Mouse (Mus musculus) lung, postnatal 0 days (tissue): Measurements from ENCODE around the gene Rai1. TPM values are rescaled to one million over a fixed set of nuclear protein-coding genes. Genes with fewer than 3 reads are reported as not detected.

ENCODE experiments used
- ATAC-seq: fragments of 200-750 bp; cut with Nextera tagmentation; 2 replicates; pipeline ENCODE4 v1.8.0; 2017; ENCODE audit warnings: moderate library complexity
- DNase-seq: peaks from one replicate; pipeline ENCODE4 v3.0.0-alpha.2; 2016; ENCODE audit warnings: low spot score
- H3K27ac ChIP-seq: fragments of 300-500 bp; sonication (generic); 2 replicates; pipeline ENCODE4 v1.5.1; 2014; ENCODE audit warnings: antibody characterized with exemption, mild to moderate bottlenecking, low read length, mixed read lengths
- H3K27me3 ChIP-seq: fragments of 300-500 bp; sonication (generic); replicated peaks from 2 replicates; pipeline ENCODE4 v1.6.1; 2014; ENCODE audit warnings: low read length, mixed read lengths; ENCODE audit not compliant: insufficient read depth
- H3K36me3 ChIP-seq: fragments of 300-500 bp; sonication (generic); 2 replicates; pipeline ENCODE4 v1.6.1; 2014; ENCODE audit warnings: low read length, mixed read lengths; ENCODE audit not compliant: insufficient read depth
- H3K4me1 ChIP-seq: fragments of 300-500 bp; sonication (generic); 2 replicates; pipeline ENCODE4 v1.6.1; 2014; ENCODE audit warnings: antibody characterized with exemption, low read depth, low read length, mixed read lengths; ENCODE audit not compliant: insufficient read depth
- H3K4me2 ChIP-seq: fragments of 300-500 bp; sonication (generic); replicated peaks from 2 replicates; pipeline ENCODE4 v1.6.1; 2014; ENCODE audit warnings: low read depth, mild to moderate bottlenecking, low read length, moderate library complexity, mixed read lengths
- H3K4me3 ChIP-seq: fragments of 300-500 bp; sonication (generic); 2 replicates; pipeline ENCODE4 v1.5.1; 2014; ENCODE audit warnings: low read depth, low read length
- H3K9ac ChIP-seq: fragments of 300-500 bp; sonication (generic); replicated peaks from 2 replicates; pipeline ENCODE4 v1.6.1; 2014; ENCODE audit warnings: low read depth, mild to moderate bottlenecking
- H3K9me3 ChIP-seq: fragments of 300-500 bp; sonication (generic); 2 replicates; pipeline ENCODE4 v1.6.1; 2016; ENCODE audit warnings: low read length, mixed read lengths
- CTCF ChIP-seq: IDR thresholded peaks from 2 replicates; pipeline ENCODE4 v1.5.1; 2016; ENCODE audit warnings: antibody characterized with exemption, mild to moderate bottlenecking
- EP300 ChIP-seq: IDR thresholded peaks from 2 replicates; pipeline ENCODE4 v1.6.1; 2016; ENCODE audit warnings: antibody characterized with exemption, mild to moderate bottlenecking, control low read depth
- WGBS: fragments of 180-500 bp; shearing (Covaris S2); extraction: QIAGEN DNeasy Blood & Tissue Kit; methylation state at CpG from one replicate; pipeline ENCODE4 v1.1.7; 2014; 5-methylcytosine and 5-hydroxymethylcytosine counted together
- polyA plus RNA-seq: library from polyadenylated mRNA; unstranded; fragments of >200 nt; fragmentation: Nextera tagmentation; extraction: Ambion mirVana; gene quantifications from 2 replicates; pipeline ENCODE4 v1.2.1, GENCODE M21; 2015

Rai1 gene
- polyA plus RNA-seq, 1 experiment from 2014 or later, result 16.2 TPM

DNA sequence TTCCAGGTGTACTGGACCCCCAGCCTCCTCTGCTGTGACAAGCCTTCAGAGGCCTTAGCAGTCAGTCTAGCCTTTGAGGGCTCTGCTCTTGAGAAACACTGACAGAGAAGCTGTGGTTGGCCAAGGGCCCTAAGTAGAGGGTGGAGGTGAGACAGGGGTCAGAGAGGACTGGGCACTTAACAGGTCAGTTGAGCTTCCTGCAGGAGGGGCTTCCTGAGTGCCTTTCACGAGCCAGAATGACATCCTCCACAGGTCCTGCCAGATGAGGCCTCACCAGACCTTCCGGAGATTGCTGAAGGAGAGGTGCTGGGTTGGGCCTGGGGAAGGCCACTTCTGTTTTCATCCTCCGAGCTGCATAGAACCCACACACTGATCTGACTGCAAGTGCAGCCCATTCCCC, 123.7 kb downstream of the Rai1 start:
- Histone ChIP-seq H3K4me3 (no peak overlapping the region), H3K9ac (no peak overlapping the region), H3K27me3 (no peaks in the 10 kb centered on the region), H3K4me2 (no peak overlapping the region), H3K4me1 (peaks cover 5% of the 10 kb centered on the region; the same call in 1 of the 2 replicates), H3K9me3 (no peaks in the 10 kb centered on the region), H3K27ac (peak overlapping the region; percentile 26; the same call in 1 of the 2 replicates), H3K36me3 (no peaks in the 10 kb centered on the region)
- 39% methylated on average over 3 of the region's 3 CpGs for WGBS
- TF ChIP-seq EP300, result no peak
- TF ChIP-seq CTCF, result no peak
- DNase-seq (peak; percentile 48), ATAC-seq (peak; percentile 11; the same call in 1 of the 2 replicates)

- no peak overlapping the region for H3K4me2 ChIP-seq
- H3K27ac ChIP-seq, result no peak overlapping the region
- no peaks in the 10 kb centered on the region for H3K36me3 ChIP-seq
Observed at GRCm38 (mm10) chr11:60229821-60230220, 125.0 kb downstream of the Rai1 start.

DNA sequence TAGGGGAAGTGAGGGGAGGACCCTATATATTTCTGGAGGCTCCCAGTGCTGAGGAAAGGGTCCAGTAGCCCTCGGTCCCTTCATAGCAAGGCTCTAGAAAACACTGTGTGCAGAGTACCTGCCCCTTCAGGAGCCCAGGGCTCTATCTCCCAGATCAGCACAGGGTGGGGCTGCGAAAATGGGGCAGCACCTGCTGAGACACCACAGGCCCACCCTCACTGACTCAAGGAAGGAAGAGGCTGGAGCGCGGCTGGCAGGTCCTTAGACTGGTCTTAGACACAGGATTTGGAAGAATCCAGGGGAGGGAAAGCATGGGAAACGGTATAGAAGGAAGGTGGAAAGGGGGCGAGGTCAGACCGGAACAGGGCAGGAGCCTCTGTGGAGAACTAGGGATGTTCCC, 125.7 kb downstream of the Rai1 start:
- H3K9ac ChIP-seq, result no peak overlapping the region
- no peak overlapping the region for H3K4me2 ChIP-seq
- TF ChIP-seq CTCF, result no peak
- no peak for TF ChIP-seq EP300
- peaks cover 5% of the 10 kb centered on the region; the same call in 1 of the 2 replicates for H3K4me1 ChIP-seq
- no peaks in the 10 kb centered on the region for H3K9me3 ChIP-seq
- no peak overlapping the region for H3K4me3 ChIP-seq
- no peak overlapping the region for H3K27ac ChIP-seq
- no peaks in the 10 kb centered on the region for H3K27me3 ChIP-seq
- 90% methylated on average over 7 of the region's 7 CpGs for WGBS
- no peak for DNase-seq
- no peak for ATAC-seq
- H3K36me3 ChIP-seq, result no peaks in the 10 kb centered on the region

More at GRCm38 (mm10) chr11:60229821-60230220, 125.0 kb downstream of the Rai1 start:
- TF ChIP-seq EP300 (no peak), CTCF (no peak)
- ATAC-seq (peak; percentile 95), DNase-seq (peak; percentile 94)
- no peak overlapping the region for H3K4me3 ChIP-seq
- peaks cover 5% of the 10 kb centered on the region; the same call in 1 of the 2 replicates for H3K4me1 ChIP-seq
- 54% methylated on average over 13 of the region's 13 CpGs for WGBS
- no peaks in the 10 kb centered on the region for H3K27me3 ChIP-seq
- H3K9ac ChIP-seq, result no peak overlapping the region
- no peaks in the 10 kb centered on the region for H3K9me3 ChIP-seq

GRCm38 (mm10) chr11:60231326-60231725, 126.5 kb downstream of the Rai1 start:
- WGBS, result 55% methylated on average over 3 of the region's 3 CpGs
- Histone ChIP-seq H3K27ac (no peak overlapping the region), H3K27me3 (no peaks in the 10 kb centered on the region), H3K4me2 (no peak overlapping the region), H3K36me3 (no peaks in the 10 kb centered on the region), H3K9me3 (no peaks in the 10 kb centered on the region), H3K9ac (no peak overlapping the region; the same call in 1 of the 2 replicates), H3K4me1 (peaks cover 5% of the 10 kb centered on the region; the same call in 1 of the 2 replicates), H3K4me3 (no peak overlapping the region)
- DNase-seq, result no peak
- no peak for ATAC-seq
- TF ChIP-seq EP300 (no peak), CTCF (no peak)

DNA sequence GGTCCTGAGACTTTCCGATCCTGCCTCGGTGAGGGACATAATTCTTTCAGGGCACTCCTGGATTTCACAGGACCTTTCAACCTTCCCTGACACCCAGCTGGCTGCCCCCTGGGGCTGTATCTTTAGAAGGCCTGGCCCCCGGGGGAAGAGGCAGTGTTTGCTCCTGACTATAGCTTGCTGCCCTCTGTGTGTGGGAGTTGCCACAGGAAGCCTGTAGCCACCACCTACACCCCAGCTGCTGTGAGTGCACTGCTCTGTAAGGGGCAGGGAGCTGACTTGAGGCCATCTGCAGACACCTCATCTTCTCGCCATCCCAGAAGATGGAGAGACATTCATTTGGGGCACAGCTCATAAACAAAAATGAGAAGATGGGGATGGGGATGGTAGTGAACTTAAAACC, 127.1 kb downstream of the Rai1 start:
- no peak overlapping the region for H3K27ac ChIP-seq
- ATAC-seq (no peak), DNase-seq (no peak)
- no peak overlapping the region for H3K4me3 ChIP-seq
- H3K36me3 ChIP-seq, result no peaks in the 10 kb centered on the region
- H3K9me3 ChIP-seq, result no peaks in the 10 kb centered on the region
- WGBS, result 43% methylated on average over 4 of the region's 4 CpGs
- H3K4me1 ChIP-seq, result peaks cover 5% of the 10 kb centered on the region; the same call in 1 of the 2 replicates
- no peak overlapping the region; the same call in 1 of the 2 replicates for H3K9ac ChIP-seq
- TF ChIP-seq CTCF (no peak), EP300 (no peak)
- H3K4me2 ChIP-seq, result no peak overlapping the region
- H3K27me3 ChIP-seq, result no peaks in the 10 kb centered on the region

- TF ChIP-seq CTCF (no peak), EP300 (no peak)
- 53% methylated on average over 14 of the region's 14 CpGs for WGBS
- no peaks in the 10 kb centered on the region for H3K27me3 ChIP-seq
- H3K4me3 ChIP-seq, result no peak overlapping the region
- H3K36me3 ChIP-seq, result 0 out of 2 replicates have a peak, but pooled peaks cover 4% of the 10 kb centered on the region
- no peak overlapping the region for H3K4me2 ChIP-seq
- DNase-seq, result peak; percentile 60
- no peak for ATAC-seq
- no peaks in the 10 kb centered on the region for H3K9me3 ChIP-seq
- 0 out of 2 replicates have a peak overlapping the region, but pooled peaks have one; percentile 12 for H3K9ac ChIP-seq
- no peak overlapping the region for H3K27ac ChIP-seq
- H3K4me1 ChIP-seq, result peaks cover 5% of the 10 kb centered on the region; the same call in 1 of the 2 replicates
Observed at GRCm38 (mm10) chr11:60232441-60233058, 127.7 kb downstream of the Rai1 start.
